Mouse (Mus musculus) R1 (cell line): ENCODE measurements around the gene Lat.

Source experiments
- DNase-seq: peaks from one replicate; pipeline ENCODE4 v3.0.0-alpha.2; 2018; ENCODE audit warnings: low read depth, low spot score

Gene Lat

GRCm38 (mm10) chr7:126367636-126368035 is 1.7 kb downstream of the Lat start:
- DNase-seq, result no peak

GRCm38 (mm10) chr7:126363038-126363437 is 6.3 kb downstream of the Lat start:
- DNase-seq, result no peak

GRCm38 (mm10) chr7:126359049-126359448 is 10.3 kb downstream of the Lat start:
- peak; percentile 85 for DNase-seq

DNA sequence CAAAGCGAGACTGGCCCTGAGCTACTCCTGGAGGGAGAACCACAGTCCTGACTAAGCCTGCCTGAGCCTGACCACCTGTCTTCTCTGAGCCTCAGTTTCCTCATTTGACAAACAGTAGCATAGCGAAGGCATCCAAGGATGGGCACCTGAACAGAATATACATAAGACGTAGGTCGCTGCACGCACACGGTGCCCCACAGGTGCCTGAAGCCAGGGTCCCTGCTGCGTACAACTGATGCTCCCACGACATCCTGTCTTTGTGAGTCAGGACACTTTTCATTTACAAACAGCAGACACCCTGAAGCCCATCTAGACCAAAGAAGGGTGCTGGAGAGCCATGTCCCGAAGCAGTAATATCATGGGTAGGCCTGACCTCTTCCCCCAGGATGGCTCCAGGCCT is 11.0 kb downstream of the Lat start:
- no peak for DNase-seq

DNA sequence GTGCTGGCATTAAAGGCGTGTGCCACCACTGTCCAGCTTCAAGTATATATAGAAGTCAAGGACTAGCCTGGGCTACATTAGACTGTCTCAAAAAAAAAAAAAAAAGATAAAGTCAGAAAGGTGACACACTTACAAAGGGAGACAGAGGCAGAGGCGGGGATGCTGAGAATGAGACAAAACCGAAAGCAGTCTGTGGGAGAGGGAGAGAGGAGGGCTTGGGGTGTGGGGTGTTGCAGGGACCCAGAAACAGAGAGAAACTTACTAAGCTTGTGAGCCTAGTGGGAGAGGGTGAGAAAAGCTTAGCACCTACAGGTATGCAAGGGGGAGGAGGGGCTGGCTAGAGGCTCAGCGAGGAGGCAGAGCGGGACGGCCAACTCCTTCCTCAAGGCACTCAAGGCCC is 11.5 kb downstream of the Lat start:
- no peak for DNase-seq

DNA sequence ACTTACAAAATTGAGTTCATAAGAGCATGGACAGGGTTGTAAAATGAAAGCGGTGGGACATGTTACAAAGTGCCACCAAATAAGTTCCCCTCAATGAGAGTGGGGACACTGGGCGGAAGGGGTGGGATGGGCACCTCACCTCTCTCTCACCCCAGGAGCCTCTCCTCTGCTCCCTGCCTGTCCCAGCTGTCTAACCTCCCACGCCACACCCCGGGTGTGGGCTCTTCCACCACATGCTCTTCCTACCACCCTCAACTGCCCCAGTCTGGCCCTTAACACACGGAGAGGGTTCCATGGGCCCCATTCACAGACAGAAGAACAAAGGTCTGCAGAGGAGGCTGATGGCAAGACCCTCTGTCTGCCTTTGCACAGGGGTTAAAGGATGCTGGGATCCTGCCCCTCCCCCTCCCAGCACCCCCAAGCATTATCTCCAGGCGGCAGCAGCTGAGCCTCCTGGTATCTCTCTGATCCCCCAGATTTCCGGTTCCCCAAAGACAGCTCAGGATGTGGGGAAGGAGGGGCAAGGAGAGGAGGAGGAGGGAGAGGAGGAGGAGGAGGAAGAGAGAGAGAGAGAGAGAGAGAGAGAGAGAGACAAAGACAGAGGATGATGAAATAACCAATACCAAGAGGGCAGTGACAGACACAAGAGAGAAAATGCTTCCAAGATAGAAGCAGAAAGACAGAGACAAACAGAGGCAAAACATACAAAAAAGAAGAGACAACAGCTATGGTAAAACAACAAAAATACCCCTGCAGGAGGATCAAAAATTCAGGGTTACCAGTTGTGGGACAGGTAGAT is 12.4 kb downstream of the Lat start:
- no peak for DNase-seq

GRCm38 (mm10) chr7:126355847-126356597 is 13.3 kb downstream of the Lat start:
- DNase-seq, result no peak

GRCm38 (mm10) chr7:126354738-126355614 is 14.4 kb downstream of the Lat start:
- DNase-seq, result peak; percentile 79

DNA sequence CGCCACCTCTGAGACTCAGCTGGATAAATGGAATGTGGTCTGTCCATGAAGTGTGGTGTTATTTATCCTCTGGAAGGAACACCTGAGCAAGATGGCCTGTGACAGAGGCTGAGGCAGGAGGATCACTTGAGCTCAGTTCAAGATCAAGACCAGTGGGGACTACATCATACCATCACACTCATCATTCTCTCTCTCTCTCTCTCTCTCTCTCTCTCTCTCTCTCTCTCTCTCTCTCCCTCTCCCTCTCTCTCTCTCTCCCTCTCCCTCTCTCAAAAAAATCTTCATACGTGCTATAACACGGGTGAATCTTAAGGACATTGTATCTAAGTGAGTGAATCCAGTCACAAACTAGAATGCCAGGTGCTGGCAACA is 15.4 kb downstream of the Lat start:
- DNase-seq, result no peak

- DNase-seq, result no peak
These were observed 15.9 kb downstream of the Lat start for GRCm38 (mm10) chr7:126353251-126353993.

DNA sequence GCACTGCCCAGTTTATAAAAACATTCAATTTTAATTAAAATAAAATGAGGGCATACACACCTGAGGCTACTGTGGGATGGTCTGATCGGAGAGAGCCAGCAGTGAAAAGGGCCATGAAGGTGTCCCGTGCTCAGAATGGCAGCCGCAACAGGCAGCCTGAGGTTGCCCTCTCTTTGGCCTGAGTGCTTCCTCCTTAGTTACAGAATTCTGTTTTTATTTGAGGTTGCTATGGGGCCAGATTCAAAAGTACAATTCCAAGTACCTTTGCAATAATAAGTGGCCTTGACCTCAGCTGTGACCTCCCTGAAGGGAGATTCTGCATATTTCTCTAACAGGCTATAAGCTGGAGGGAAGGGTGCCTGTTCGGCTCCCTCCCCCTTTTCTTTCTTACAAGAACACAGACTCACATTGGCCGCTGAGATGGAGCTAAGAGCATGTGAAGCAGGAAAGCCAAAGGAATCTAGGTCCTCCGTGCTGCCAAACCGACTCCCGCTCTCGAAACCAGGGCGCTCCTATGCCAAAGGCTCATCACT is 17.9 kb downstream of the Lat start:
- no peak for DNase-seq

DNA sequence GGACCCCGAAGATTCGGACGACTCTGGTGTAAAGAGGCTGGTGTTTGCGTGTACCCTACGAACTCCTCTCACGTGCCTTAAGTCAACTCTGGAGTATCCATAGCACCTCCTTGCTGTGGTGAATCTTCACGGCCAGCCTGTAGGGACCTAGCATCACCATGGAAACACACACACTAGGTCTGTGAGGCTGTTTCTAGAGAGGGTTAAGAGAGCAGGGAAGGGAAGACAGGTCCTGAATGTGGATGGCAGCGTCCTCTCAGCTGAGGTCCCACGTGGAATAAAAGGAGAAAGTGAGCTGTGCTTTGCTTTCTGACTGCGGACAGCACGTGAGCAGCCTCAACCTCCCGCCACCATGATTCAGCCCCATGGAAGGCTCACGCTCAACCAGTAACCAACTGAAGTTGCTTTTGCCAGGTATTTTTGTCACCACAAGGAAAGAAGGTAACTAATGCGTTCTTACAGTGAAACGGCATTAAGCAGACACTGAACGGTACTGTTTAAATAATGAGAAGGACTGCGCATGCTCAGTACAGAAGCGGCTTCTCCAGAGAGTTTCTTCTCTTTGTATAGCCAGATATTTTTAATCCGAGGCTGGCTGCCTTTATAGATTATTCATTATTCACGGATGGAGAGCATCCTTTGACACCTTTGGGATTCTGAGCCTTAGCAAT is 18.5 kb downstream of the Lat start:
- peak; percentile 88 for DNase-seq

DNA sequence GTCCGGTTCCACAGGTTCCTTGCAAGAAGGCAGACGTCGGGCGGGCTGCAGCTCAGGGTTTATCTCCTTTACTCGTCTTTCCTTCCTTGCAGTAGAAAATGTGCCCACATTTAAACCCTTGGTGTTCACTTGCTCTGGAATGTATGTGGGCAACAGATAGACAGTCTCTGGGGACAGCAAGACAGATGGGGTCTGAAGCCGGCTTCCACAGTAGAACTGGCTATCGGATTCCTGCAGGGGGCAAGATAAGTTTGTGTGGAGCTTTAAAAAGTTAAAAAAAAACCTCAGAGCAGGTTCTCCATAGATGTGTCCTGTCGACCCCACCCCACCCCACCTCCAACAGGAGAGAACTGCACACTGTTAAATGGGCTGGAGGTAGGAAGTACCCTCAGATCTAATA is 21.1 kb downstream of the Lat start:
- DNase-seq, result no peak

- no peak for DNase-seq
These were observed 22.3 kb downstream of the Lat start for GRCm38 (mm10) chr7:126347098-126347497.

- DNase-seq, result no peak
These were observed 23.4 kb downstream of the Lat start for GRCm38 (mm10) chr7:126345969-126346368.

DNA sequence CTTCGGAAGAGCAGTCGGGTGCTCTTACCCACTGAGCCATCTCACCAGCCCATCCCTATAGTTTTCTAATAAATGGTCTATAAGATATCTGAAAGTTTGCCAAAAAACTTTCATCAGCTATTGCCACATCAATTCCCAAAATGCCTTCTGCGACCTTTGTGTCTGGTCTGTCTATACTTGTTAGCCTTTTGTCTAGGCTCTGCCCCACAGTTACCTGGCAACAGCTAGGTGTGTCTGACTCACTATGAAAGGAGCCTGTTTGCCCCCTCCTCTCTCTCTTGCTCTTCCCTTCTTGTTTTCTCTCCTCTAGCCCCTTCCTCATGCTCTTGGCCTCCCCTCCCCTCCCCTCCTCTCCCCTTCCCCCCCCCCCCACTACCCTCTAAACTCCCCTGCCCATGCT is 23.8 kb downstream of the Lat start:
- DNase-seq, result peak; percentile 76

DNA sequence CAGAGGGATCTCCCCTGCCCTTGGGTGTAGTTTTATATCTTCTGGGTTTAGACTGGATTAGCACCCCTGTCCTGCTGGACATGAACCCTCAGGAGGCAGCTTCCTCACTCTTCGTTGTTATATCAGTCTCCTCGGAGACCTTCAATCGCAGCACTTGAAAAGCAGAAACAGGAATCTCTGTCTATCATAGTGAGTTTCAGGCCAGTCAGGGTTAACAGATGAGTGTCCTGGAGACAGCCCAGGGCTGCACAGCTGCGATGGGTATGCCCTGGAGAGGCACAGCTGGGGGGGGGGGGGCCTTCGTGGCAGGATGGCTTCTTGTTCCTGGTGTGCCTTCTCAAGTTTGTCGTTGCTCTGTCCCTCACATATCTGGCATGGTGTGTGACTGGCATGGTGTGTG is 28.5 kb downstream of the Lat start:
- no peak for DNase-seq

DNA sequence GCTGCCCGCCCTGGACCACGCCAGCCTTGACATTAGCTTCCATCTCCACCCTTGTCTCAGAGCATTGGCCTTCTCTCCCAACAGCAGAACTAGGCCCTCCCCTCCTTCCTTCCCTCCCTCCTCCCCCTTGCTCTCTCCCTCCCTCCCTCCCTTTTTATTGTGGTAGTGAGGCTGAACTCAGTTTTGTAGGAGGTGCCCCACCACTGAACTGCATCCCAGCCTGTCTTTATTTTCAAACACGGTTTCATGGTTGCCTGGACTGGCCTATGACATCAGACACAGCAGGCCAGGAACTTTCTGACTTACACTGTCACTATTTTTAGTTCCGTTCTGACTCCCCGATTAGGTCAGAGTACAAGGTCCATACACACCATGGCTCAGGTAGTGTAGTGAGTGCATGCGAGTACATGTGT is 29.2 kb downstream of the Lat start:
- DNase-seq, result no peak

GRCm38 (mm10) chr7:126339521-126339971 is 29.8 kb downstream of the Lat start:
- peak; percentile 57 for DNase-seq

DNA sequence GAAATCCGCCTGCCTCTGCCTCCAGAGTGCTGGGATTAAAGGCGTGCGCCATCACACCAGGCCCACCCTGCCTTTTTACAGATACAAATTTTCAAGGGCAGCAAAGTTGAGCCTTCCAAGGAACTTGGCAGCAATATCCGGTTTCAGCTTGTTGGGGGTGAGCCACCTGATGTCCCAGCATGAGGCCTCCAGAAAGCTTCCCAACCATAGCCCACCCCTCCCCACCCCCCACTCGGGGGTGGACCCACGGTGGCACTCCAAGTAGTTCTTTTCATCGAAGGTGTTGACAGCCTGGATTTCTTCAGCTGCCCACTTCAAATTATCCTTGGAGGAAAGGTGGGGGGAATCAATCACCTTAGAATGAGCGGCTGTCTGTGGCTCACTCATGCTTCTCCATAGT is 30.5 kb downstream of the Lat start:
- peak; percentile 81 for DNase-seq

DNA sequence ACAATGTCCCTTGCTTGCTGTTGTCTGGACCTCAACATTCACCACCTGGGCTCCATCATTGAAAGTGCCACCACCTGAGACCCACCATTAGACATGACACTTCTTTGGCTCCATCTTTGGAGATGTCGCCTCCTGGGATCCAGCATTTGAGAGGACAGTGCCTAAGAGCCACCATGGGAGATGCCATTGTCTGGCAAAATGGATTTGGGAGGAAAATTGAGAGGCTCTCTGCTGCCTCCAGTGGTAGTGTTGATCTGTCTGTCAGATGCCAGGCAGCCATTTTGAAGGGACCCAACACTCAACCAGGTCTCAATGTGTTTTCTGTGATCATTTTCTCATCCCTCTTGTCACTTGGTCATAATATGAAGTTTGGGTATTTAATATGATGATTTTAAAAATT is 33.8 kb downstream of the Lat start:
- peak; percentile 74 for DNase-seq
